Mouse (Mus musculus): ENCODE results near the gene Evx2.

- TF ChIP-seq CTCF (conservative IDR thresholded peaks at IDR 0.05; ENCODE audit: low read length) (no peak), NANOG (IDR thresholded peaks at IDR 0.05; ENCODE audit: borderline replicate concordance, low read length) (no peak)
Measured at GRCm38 (mm10) chr2:74679980-74680379, 20.6 kb upstream of the Evx2 start.
